Mouse (Mus musculus) midbrain, embryonic 14.5 days (tissue): ENCODE results near the gene Dctn3. TPM values are rescaled to one million over a fixed set of nuclear protein-coding genes. Genes with fewer than 3 reads are reported as not detected.

Source experiments
- ATAC-seq: fragments of 200-750 bp; cut with Nextera tagmentation; 2 replicates; pipeline ENCODE4 v1.8.0; 2017; ENCODE audit warnings: moderate number of reproducible peaks, moderate library complexity; ENCODE audit not compliant: low FRiP score, low TSS enrichment
- DNase-seq: peaks from one replicate; pipeline ENCODE4 v3.0.0-alpha.2; 2015
- H3K27ac ChIP-seq: fragments of 300-500 bp; sonication (generic); replicated peaks from 2 replicates; pipeline ENCODE4 v1.5.1; 2014; ENCODE audit warnings: mild to moderate bottlenecking, low read depth, low read length, moderate library complexity
- H3K27me3 ChIP-seq: fragments of 300-500 bp; sonication (generic); 2 replicates; pipeline ENCODE4 v1.6.1; 2014; ENCODE audit warnings: low read length, control low read depth, mixed read lengths; ENCODE audit not compliant: control insufficient read depth, insufficient read depth
- H3K36me3 ChIP-seq: fragments of 300-500 bp; sonication (generic); 2 replicates; pipeline ENCODE4 v1.6.1; 2014; ENCODE audit warnings: low read length, control low read depth; ENCODE audit not compliant: control insufficient read depth, insufficient read depth
- H3K4me1 ChIP-seq: fragments of 300-500 bp; sonication (generic); 2 replicates; pipeline ENCODE4 v1.6.1; 2014; ENCODE audit warnings: mild to moderate bottlenecking, antibody characterized with exemption, low read length, control low read depth; ENCODE audit not compliant: control insufficient read depth, insufficient read depth
- H3K4me2 ChIP-seq: fragments of 300-500 bp; sonication (generic); 2 replicates; pipeline ENCODE4 v1.6.1; 2014; ENCODE audit warnings: mild to moderate bottlenecking, low read length, moderate library complexity
- H3K4me3 ChIP-seq: fragments of 300-500 bp; sonication (generic); replicated peaks from 2 replicates; pipeline ENCODE4 v1.5.1; 2014; ENCODE audit warnings: low read depth, low read length
- H3K9ac ChIP-seq: fragments of 300-500 bp; sonication (generic); replicated peaks from 2 replicates; pipeline ENCODE4 v1.6.1; 2014; ENCODE audit warnings: mild to moderate bottlenecking, low read length, moderate library complexity
- H3K9me3 ChIP-seq: fragments of 300-500 bp; sonication (generic); 2 replicates; pipeline ENCODE4 v1.6.1; 2016; ENCODE audit warnings: low read length, control low read depth, mixed read lengths; ENCODE audit not compliant: control insufficient read depth
- WGBS: fragments of 180-500 bp; shearing (Covaris S2); extraction: QIAGEN DNeasy Blood & Tissue Kit; methylation state at CpG from one replicate; pipeline ENCODE4 v1.1.7; 2014; 5-methylcytosine and 5-hydroxymethylcytosine counted together
- polyA plus RNA-seq: library from polyadenylated mRNA; unstranded; fragments of >200 nt; fragmentation: Nextera tagmentation; extraction: Ambion mirVana; gene quantifications from 2 replicates; pipeline ENCODE4 v1.2.1, GENCODE M21; 2014

Dctn3 gene
- polyA plus RNA-seq, 1 experiment from 2014 or later, result 249 TPM

DNA sequence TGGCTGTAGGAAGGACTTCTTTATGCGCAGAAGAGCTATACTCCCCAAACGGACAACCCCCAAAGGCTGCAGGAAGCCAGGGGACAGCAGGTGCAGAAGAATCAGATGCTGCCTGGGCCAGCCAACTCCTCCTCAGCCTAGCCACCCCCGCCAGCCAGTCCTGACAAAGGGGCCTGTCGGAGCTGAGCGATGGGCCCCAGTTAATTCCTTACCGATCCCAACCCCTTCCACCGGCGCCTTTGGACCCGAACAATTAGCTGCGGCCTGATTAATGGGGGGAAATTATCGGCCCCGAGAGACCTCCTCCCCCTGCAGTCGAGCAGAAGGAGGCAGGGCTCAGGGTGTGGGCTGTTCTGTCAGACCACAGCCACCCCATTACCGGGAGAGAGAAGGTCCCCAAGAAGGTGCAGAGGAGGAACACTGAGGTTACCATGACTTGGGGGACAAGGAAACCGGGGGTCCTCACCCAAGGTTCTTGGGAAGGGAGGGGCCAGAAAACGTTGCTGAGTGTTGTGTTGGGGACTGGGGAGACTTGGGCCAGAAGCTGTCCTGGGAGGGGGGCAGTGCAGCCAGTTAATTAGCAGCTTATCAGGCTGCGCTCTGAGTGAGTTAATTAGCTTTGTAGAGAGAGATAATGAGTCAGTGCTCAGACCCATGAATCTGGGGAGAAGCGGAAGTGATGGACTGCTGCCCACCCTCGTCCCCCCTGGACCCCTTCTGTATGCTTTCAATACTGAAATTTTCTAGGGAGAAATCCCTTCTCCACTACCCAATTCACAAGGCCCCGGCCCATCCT lies 4.1 kb upstream of the Dctn3 start:
- peak overlapping the region; percentile 27 for H3K4me2 ChIP-seq
- no peak overlapping the region for H3K4me3 ChIP-seq
- H3K36me3 ChIP-seq, result no peaks in the 10 kb centered on the region
- 16% methylated on average over 20 of the region's 20 CpGs for WGBS
- no peak for DNase-seq
- H3K9me3 ChIP-seq, result no peaks in the 10 kb centered on the region
- no peak overlapping the region for H3K27ac ChIP-seq
- ATAC-seq, result no peak
- peaks cover 70% of the 10 kb centered on the region for H3K27me3 ChIP-seq
- no peak overlapping the region; the same call in 1 of the 2 replicates for H3K9ac ChIP-seq
- H3K4me1 ChIP-seq, result peaks cover 16% of the 10 kb centered on the region

- H3K27ac ChIP-seq, result no peak overlapping the region; the same call in 1 of the 2 replicates
- H3K4me2 ChIP-seq, result no peak overlapping the region
- no peaks in the 10 kb centered on the region for H3K27me3 ChIP-seq
- no peak overlapping the region for H3K9ac ChIP-seq
- ATAC-seq (no peak), DNase-seq (no peak)
- no peak overlapping the region for H3K4me3 ChIP-seq
- H3K36me3 ChIP-seq, result peaks cover 49% of the 10 kb centered on the region
- WGBS, result 72% methylated on average over 6 of the region's 6 CpGs
- H3K9me3 ChIP-seq, result no peaks in the 10 kb centered on the region
- peaks cover 16% of the 10 kb centered on the region for H3K4me1 ChIP-seq
These were observed 6.1 kb downstream of the Dctn3 start for GRCm38 (mm10) chr4:41716834-41717233.

DNA sequence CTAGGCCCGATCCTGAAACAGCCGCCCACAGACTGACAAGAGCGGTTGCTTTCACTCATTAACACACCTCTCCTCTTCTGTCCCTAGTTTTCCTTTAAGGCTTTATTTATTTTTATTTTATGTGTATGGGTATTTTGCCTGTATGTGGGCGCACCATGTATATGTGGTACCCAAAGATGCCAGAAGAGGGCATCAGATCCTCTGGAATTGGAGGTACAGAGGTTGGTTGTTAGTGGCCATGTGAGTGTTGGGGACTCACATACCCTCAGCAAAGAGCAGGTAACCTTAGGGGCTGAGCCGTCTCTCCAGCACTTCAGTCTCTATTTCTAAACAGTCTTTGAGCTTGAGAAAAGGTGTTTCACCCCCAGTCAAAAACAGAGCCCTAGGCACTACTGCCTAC lies 7.4 kb downstream of the Dctn3 start:
- Histone ChIP-seq H3K9me3 (no peaks in the 10 kb centered on the region), H3K27ac (no peak overlapping the region), H3K4me2 (no peak overlapping the region), H3K36me3 (peaks cover 50% of the 10 kb centered on the region), H3K27me3 (no peaks in the 10 kb centered on the region), H3K4me3 (no peak overlapping the region), H3K4me1 (peaks cover 18% of the 10 kb centered on the region), H3K9ac (no peak overlapping the region)
- peak; percentile 66 for DNase-seq
- no peak for ATAC-seq
- WGBS, result 83% methylated on average over 5 of the region's 5 CpGs

GRCm38 (mm10) chr4:41715082-41715481 lies 7.9 kb downstream of the Dctn3 start:
- no peak for DNase-seq
- Histone ChIP-seq H3K27me3 (no peaks in the 10 kb centered on the region), H3K4me2 (no peak overlapping the region), H3K36me3 (peaks cover 45% of the 10 kb centered on the region), H3K9ac (no peak overlapping the region), H3K4me3 (no peak overlapping the region), H3K9me3 (no peaks in the 10 kb centered on the region), H3K4me1 (peaks cover 18% of the 10 kb centered on the region), H3K27ac (no peak overlapping the region)
- WGBS, result 76% methylated on average over 8 of the region's 8 CpGs
- ATAC-seq, result no peak

DNA sequence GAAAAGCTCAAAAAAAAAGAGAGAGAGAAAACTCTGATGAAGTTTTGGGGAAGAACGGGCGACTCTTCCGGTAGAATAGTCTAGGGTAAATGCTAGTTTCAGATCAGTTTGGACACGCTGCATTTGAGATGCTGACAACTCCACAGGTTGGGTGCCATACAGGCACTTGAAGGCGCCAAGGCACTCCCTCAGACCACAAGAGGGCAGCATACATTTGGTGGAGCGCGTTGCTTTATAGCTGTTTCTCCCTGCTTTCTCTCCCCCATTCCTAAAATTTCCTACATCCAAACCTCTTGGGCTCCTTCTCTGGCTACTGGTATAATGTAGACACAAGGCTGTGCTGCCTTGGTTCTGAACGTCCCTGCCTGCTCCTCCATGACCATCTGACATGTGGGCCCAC lies 8.7 kb downstream of the Dctn3 start:
- ATAC-seq (no peak), DNase-seq (peak; percentile 91)
- Histone ChIP-seq H3K9me3 (no peaks in the 10 kb centered on the region), H3K36me3 (peaks cover 38% of the 10 kb centered on the region), H3K27ac (no peak overlapping the region), H3K27me3 (no peaks in the 10 kb centered on the region), H3K4me2 (peak overlapping the region; percentile 96), H3K9ac (no peak overlapping the region), H3K4me1 (peaks cover 18% of the 10 kb centered on the region), H3K4me3 (0 out of 2 replicates have a peak overlapping the region, but pooled peaks have one; percentile 79)
- 10% methylated on average over 8 of the region's 8 CpGs for WGBS

GRCm38 (mm10) chr4:41713197-41714067 lies 9.5 kb downstream of the Dctn3 start, which contains the start of gene Rpp25l:
Gene Rpp25l (minus strand): TSS chr4:41713534.
- H3K9me3 ChIP-seq, result no peaks in the 10 kb centered on the region
- ATAC-seq, result peak; percentile 81
- H3K27ac ChIP-seq, result peak within 1 kb of the TSS; percentile 78
- WGBS, result under 1% methylated on average over 61 of the region's 61 CpGs
- H3K4me2 ChIP-seq, result peak within 1 kb of the TSS; percentile 96
- peak within 1 kb of the TSS; percentile 79 for H3K4me3 ChIP-seq
- peak; percentile 94 for DNase-seq
- H3K27me3 ChIP-seq, result no peaks in the 10 kb centered on the region
- H3K9ac ChIP-seq, result peak within 1 kb of the TSS; percentile 84
- H3K4me1 ChIP-seq, result peaks cover 18% of the 10 kb centered on the region
- peaks cover 30% of the 10 kb centered on the region for H3K36me3 ChIP-seq

DNA sequence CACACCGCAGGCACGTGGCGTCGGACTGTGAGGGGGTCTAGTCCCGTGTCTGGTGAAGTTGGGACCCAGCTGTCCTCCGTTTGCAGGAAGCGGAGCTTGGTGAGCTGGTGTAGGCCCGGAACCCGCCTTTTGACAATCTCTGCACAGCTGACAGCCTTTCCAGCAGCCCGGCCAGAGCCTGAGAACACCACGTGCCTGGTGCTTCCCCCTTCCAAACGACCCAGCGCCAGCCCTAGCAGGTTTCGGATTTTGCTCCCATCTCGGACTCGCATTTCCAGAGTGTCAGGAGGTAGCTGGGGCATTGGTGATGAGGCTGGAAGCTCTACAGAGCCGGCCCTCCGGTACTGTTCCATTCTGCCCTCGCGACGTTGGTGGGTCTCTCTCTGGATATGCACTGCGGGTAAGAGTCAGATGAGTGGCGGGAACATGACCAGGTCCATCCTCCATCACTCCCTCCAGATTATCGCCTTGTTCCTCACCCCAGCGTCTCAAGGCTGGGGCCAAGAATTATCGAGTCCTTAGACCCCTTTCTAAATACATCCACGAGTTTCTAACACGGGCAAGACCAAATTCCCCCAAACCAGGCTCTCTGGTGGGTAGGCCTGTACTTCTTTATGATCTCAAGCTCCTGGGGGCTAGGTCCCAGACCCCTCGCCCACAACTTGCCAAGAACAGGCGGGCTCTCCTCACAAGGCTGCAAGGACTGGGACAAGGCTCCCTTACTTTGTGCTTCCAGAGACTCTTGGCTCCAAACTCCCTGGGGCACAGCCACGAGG lies 10.4 kb downstream of the Dctn3 start:
- peaks cover 22% of the 10 kb centered on the region for H3K4me1 ChIP-seq
- no peaks in the 10 kb centered on the region for H3K27me3 ChIP-seq
- H3K9ac ChIP-seq, result peak overlapping the region; percentile 84
- DNase-seq (no peak), ATAC-seq (no peak; the same call in 1 of the 2 replicates)
- H3K36me3 ChIP-seq, result peaks cover 23% of the 10 kb centered on the region
- peak overlapping the region; percentile 96 for H3K4me2 ChIP-seq
- 42% methylated on average over 31 of the region's 31 CpGs for WGBS
- H3K9me3 ChIP-seq, result no peaks in the 10 kb centered on the region
- peak overlapping the region; percentile 79 for H3K4me3 ChIP-seq
- peak overlapping the region; percentile 78 for H3K27ac ChIP-seq

- H3K4me1 ChIP-seq, result peaks cover 29% of the 10 kb centered on the region
- H3K9ac ChIP-seq, result peak overlapping the region; percentile 84
- H3K36me3 ChIP-seq, result peaks cover 15% of the 10 kb centered on the region
- H3K4me3 ChIP-seq, result peak overlapping the region; percentile 79
- WGBS, result 72% methylated on average over 16 of the region's 16 CpGs
- no peaks in the 10 kb centered on the region for H3K9me3 ChIP-seq
- peak overlapping the region; percentile 96 for H3K4me2 ChIP-seq
- ATAC-seq, result no peak
- no peak overlapping the region for H3K27ac ChIP-seq
- no peak for DNase-seq
- no peaks in the 10 kb centered on the region for H3K27me3 ChIP-seq
These were observed 11.1 kb downstream of the Dctn3 start for GRCm38 (mm10) chr4:41711705-41712375.
